Mouse (Mus musculus) olfactory bulb, adult 2 months (tissue): ENCODE results near the gene Dnajb8. TPM values are rescaled to one million over a fixed set of nuclear protein-coding genes. Genes with fewer than 3 reads are reported as not detected.

Source experiments
- H3K27ac ChIP-seq: fragments of 200-500 bp; 2 replicates; pipeline ENCODE4 v1.5.1; 2012; ENCODE audit warnings: low read depth, low read length; ENCODE audit not compliant: insufficient read depth
- H3K4me1 ChIP-seq: fragments of 200-500 bp; 2 replicates; pipeline ENCODE4 v1.6.1; 2012; ENCODE audit warnings: low read length; ENCODE audit not compliant: control insufficient read depth, insufficient read depth
- H3K4me3 ChIP-seq: fragments of 200-500 bp; 2 replicates; pipeline ENCODE4 v1.5.1; 2012; ENCODE audit warnings: mild to moderate bottlenecking, low read depth, low read length, moderate library complexity; ENCODE audit not compliant: insufficient read depth
- CTCF ChIP-seq: fragments of 200-500 bp; IDR thresholded peaks from 2 replicates; pipeline ENCODE4 v1.5.1; 2012; ENCODE audit warnings: low read depth, mild to moderate bottlenecking, low read length, moderate library complexity; ENCODE audit not compliant: insufficient read depth
- POLR2A ChIP-seq: fragments of 200-500 bp; IDR thresholded peaks from 2 replicates; pipeline ENCODE4 v1.6.1; 2012; ENCODE audit warnings: mild to moderate bottlenecking, low read depth, low read length, moderate library complexity; ENCODE audit not compliant: insufficient read depth
- WGBS: fragments of 180-500 bp; shearing (Covaris S2); methylation state at CpG from one replicate; pipeline ENCODE4 v1.1.7; 2018; 5-methylcytosine and 5-hydroxymethylcytosine counted together
- polyA plus RNA-seq: library from polyadenylated mRNA; stranded (reverse); fragments of >200 nt; gene quantifications from 2 replicates; pipeline ENCODE4 v1.2.4, GENCODE M21; 2012; ENCODE audit warnings: low replicate concordance; ENCODE audit not compliant: missing spikeins, insufficient read depth, insufficient read length

Gene Dnajb8
- polyA plus RNA-seq, 1 experiment = not detected

- WGBS = 90% methylated on average over 3 of the region's 3 CpGs
- H3K27ac ChIP-seq = no peak overlapping the region
Observed at GRCm38 (mm10) chr6:88259621-88260020, 37.6 kb downstream of the Dnajb8 start.

GRCm38 (mm10) chr6:88260645-88261044, 38.6 kb downstream of the Dnajb8 start:
- Histone ChIP-seq H3K4me3 (no peak overlapping the region), H3K4me1 (peaks cover 4% of the 10 kb centered on the region; the same call in 1 of the 2 replicates), H3K27ac (no peak overlapping the region)
- TF ChIP-seq POLR2A (no peak), CTCF (no peak)
- WGBS = 98% methylated on average over 3 of the region's 3 CpGs

More at GRCm38 (mm10) chr6:88259621-88260020, 37.6 kb downstream of the Dnajb8 start:
- Histone ChIP-seq H3K4me1 (peaks cover 4% of the 10 kb centered on the region; the same call in 1 of the 2 replicates), H3K4me3 (no peak overlapping the region)
- TF ChIP-seq CTCF = no peak
- TF ChIP-seq POLR2A = no peak

GRCm38 (mm10) chr6:88262160-88262559, 40.1 kb downstream of the Dnajb8 start:
- WGBS = 54% methylated on average over 9 of the region's 9 CpGs
- Histone ChIP-seq H3K27ac (no peak overlapping the region), H3K4me1 (peaks cover 4% of the 10 kb centered on the region; the same call in 1 of the 2 replicates), H3K4me3 (no peak overlapping the region)
- TF ChIP-seq CTCF (no peak), POLR2A (no peak)

DNA sequence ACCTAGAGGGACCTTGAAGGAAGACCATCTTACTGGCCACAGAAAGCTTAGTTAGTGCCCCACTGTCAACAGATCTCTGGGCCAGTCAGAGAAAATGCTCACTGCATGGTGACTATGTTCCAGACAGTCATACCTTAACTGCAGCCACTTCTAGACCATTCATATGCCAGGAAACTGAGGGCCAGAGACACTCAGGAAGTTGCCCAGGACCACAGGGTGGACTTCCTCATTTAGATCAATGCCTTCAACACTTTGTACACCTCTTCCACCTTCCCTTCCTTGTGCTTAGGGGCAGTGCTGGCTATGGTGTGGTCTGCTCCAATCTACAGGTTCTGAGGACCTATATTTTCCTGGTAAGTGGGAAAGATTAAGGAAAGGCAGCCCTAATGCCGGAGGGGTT, 43.3 kb downstream of the Dnajb8 start:
- H3K27ac ChIP-seq = no peak overlapping the region
- TF ChIP-seq CTCF = no peak
- no peak overlapping the region for H3K4me3 ChIP-seq
- peaks cover 4% of the 10 kb centered on the region; the same call in 1 of the 2 replicates for H3K4me1 ChIP-seq
- WGBS = 100% methylated on average over 1 of the region's 1 CpGs

GRCm38 (mm10) chr6:88266055-88266454, 44.0 kb downstream of the Dnajb8 start:
- WGBS = 95% methylated on average over 3 of the region's 3 CpGs
- no peak overlapping the region for H3K27ac ChIP-seq
- no peak overlapping the region for H3K4me3 ChIP-seq
- TF ChIP-seq CTCF = no peak
- no peak for TF ChIP-seq POLR2A
- H3K4me1 ChIP-seq = peaks cover 4% of the 10 kb centered on the region; the same call in 1 of the 2 replicates

DNA sequence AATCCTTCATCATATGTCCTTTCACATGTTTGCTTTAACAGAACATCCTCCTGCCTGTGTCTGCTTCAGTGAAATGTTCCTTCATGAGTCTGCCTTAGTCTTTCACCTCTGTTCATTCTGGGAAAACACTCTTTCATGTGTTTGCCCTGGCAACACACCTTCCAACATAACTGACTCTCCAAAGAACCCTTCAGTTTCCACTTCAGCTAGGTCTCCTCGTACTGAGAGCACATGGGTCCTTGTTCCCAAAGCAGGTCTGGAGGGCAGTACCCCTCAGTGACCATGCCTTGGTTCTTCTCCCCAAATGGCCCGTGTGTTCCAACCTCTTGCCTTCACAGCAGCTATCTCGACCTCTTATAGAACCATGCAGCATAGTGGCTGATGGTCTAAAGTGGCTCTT, 45.0 kb downstream of the Dnajb8 start:
- no peak overlapping the region for H3K27ac ChIP-seq
- TF ChIP-seq POLR2A (no peak), CTCF (no peak)
- H3K4me3 ChIP-seq = no peak overlapping the region
- 94% methylated on average over 3 of the region's 3 CpGs for WGBS
- peaks cover 7% of the 10 kb centered on the region for H3K4me1 ChIP-seq

GRCm38 (mm10) chr6:88267970-88268369, 45.9 kb downstream of the Dnajb8 start:
- H3K4me3 ChIP-seq = no peak overlapping the region
- TF ChIP-seq POLR2A = no peak
- H3K27ac ChIP-seq = no peak overlapping the region
- WGBS = 92% methylated on average over 2 of the region's 2 CpGs
- peaks cover 5% of the 10 kb centered on the region for H3K4me1 ChIP-seq

- 97% methylated on average over 6 of the region's 6 CpGs for WGBS
- Histone ChIP-seq H3K4me3 (no peak overlapping the region), H3K4me1 (peaks cover 5% of the 10 kb centered on the region), H3K27ac (no peak overlapping the region)
- TF ChIP-seq POLR2A = no peak
- TF ChIP-seq CTCF = no peak
Observed at GRCm38 (mm10) chr6:88274623-88275022, 52.6 kb downstream of the Dnajb8 start.

DNA sequence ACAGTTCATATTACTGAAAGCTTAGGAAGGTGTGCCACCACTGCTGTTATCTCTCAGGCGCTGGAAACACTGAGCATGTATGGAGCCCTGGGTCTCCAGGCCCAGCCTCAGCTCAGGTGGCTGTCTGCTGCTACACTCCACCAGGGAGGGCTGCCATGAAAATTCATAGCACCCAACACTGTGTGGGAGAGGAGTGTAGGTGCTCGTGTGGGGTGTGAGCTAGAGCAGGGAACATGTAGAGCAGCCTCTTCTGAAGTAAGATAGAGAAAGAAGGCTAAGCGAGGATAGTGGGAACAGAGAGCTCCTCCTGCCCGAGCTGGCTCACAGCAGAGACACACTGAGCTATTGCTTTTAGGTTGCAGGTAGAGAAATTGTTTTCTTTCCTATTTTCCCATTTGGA, 54.2 kb downstream of the Dnajb8 start:
- H3K4me1 ChIP-seq = peaks cover 5% of the 10 kb centered on the region
- H3K4me3 ChIP-seq = no peak overlapping the region
- TF ChIP-seq POLR2A = no peak
- no peak for TF ChIP-seq CTCF
- H3K27ac ChIP-seq = no peak overlapping the region
- whole genome bisulfite sequencing = 90% methylated on average over 4 of the region's 4 CpGs

GRCm38 (mm10) chr6:88277242-88277641, 55.2 kb downstream of the Dnajb8 start:
- TF ChIP-seq POLR2A = no peak
- no peak for TF ChIP-seq CTCF
- Histone ChIP-seq H3K27ac (no peak overlapping the region), H3K4me1 (no peaks in the 10 kb centered on the region), H3K4me3 (no peak overlapping the region)
- WGBS = 94% methylated on average over 4 of the region's 4 CpGs
